Mouse (Mus musculus): ENCODE data around the gene Ttf2. TPM values are rescaled to one million over a fixed set of nuclear protein-coding genes. Genes with fewer than 3 reads are reported as not detected.

Ttf2 gene
- polyA plus RNA-seq, 1 experiment from 2014 or later: 11.7 TPM

DNA sequence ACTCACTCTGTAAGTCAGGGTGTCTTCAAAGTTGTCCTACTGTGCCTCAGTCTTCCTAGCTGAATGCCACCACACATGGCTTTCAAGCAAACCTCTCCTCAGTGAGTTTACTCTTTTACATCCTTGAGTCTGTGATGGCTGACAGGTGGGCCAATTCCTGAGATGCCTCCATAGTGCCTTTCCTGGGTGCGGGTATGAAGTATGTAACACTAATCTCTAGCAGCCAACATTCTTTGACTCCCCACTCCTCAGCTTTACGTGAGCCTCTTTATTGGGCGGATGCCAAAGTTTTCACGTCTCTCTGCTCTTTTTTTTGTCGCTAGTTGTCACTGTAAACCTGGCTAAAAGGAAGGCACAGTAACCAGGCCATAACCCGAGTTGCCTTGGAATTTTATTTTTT is 35.9 kb upstream of the Ttf2 start:
- Histone ChIP-seq H3K4me3 (no peak overlapping the region), H3K27me3 (replicated peaks) (no peaks in the 10 kb centered on the region), H3K9me3 (no peaks in the 10 kb centered on the region), H3K4me2 (no peak overlapping the region), H3K27ac (replicated peaks) (no peak overlapping the region), H3K36me3 (0 out of 2 replicates have a peak, but pooled peaks cover 2% of the 10 kb centered on the region), H3K9ac (no peak overlapping the region), H3K4me1 (peaks cover 24% of the 10 kb centered on the region)
- WGBS: 45% methylated on average over 6 of the region's 6 CpGs
- ATAC-seq (ENCODE audit: extremely low read depth, insufficient number of reproducible peaks, low FRiP score, low TSS enrichment): no peak

DNA sequence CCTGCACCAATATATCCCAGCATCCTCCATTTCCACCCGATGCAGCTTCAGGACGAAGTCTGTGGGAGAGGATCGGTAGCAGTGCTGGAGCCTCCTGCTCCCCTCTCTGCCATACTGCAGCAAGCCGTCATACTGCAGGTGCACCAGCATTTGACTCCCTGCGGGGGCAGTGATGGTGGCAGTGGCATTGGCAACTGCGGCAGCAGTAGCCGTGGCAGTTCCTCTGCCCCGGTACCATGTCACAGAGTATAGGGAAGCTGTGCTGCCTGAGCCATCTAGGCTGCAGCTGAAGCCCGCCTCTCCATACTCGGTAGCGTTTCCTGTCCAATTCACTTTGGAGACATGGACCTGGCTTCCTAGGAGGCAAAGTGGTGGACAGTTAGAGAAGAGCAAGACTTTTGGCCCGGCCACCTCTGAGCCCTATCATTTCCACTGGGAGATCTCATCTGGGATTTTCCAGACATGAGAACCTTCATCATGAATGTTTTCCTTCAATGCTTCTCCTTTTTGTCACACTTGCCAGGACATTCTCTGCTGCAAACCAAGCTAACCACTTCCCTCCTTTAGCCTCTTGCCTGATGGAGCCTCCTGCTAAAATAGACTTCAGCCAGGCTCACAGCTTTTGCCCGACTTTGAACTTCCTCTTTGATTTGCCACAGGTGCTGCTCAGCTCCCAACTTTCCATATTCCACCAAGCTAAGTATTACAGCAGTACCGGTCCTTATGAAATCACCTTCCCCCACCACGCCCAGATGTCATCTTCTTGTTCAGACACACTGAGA is 34.3 kb upstream of the Ttf2 start:
- Histone ChIP-seq H3K27me3 (replicated peaks) (no peaks in the 10 kb centered on the region), H3K36me3 (0 out of 2 replicates have a peak, but pooled peaks cover 2% of the 10 kb centered on the region), H3K9ac (no peak overlapping the region), H3K4me2 (no peak overlapping the region), H3K4me3 (no peak overlapping the region), H3K4me1 (peaks cover 30% of the 10 kb centered on the region), H3K27ac (replicated peaks) (no peak overlapping the region), H3K9me3 (no peaks in the 10 kb centered on the region)
- ATAC-seq (ENCODE audit: extremely low read depth, insufficient number of reproducible peaks, low FRiP score, low TSS enrichment): no peak
- 84% methylated on average over 15 of the region's 15 CpGs for WGBS

DNA sequence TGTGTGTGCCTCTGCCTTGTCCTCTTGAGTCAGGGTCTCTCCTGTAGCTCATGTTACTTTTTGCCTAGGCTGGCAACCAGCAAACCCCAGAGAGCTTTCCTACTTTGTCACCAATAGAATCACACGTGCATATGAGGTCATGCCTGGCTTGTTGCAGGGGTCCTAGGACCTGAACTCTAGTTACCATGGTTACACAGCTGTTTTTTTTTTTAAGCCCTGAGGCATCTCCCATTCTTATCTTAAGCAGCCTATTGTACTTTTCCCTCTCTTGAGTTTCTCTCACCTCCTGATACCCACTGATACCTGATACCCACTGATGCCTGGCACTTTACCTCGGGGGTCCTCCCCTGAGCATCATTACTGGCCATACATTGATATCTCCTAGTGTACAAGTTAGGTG is 30.3 kb upstream of the Ttf2 start:
- ATAC-seq (ENCODE audit: extremely low read depth, insufficient number of reproducible peaks, low FRiP score, low TSS enrichment): no peak
- no peak overlapping the region for H3K9ac ChIP-seq
- H3K4me1 ChIP-seq: peaks cover 27% of the 10 kb centered on the region
- no peak overlapping the region for H3K4me3 ChIP-seq
- 0 out of 2 replicates have a peak, but pooled peaks cover 2% of the 10 kb centered on the region for H3K36me3 ChIP-seq
- H3K27ac ChIP-seq (replicated peaks): no peak overlapping the region
- H3K4me2 ChIP-seq: no peak overlapping the region
- H3K27me3 ChIP-seq (replicated peaks): no peaks in the 10 kb centered on the region
- H3K9me3 ChIP-seq: no peaks in the 10 kb centered on the region
- 28% methylated on average over 2 of the region's 2 CpGs for WGBS

DNA sequence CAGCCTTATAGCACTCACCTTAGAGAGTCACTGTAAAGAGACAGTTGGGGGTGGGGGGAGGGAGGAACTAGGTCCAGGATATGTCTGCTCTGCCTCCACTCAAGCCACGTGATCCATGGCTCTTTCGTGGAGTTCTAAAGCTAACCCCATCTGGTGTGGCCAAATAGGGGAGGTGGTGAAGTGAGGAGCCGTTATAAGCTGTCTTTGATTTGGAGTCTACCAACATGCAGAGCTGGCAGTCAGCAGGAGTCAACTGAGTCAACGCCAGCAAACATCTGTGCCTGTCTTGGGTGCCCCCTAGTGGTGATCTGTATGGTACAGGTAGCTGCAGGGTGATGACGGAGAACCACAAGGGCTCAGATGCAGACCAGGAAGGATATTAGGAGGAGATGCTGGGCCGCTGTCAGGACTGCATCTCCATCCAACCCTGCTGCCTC is 29.5 kb upstream of the Ttf2 start:
- no peaks in the 10 kb centered on the region for H3K9me3 ChIP-seq
- no peaks in the 10 kb centered on the region for H3K27me3 ChIP-seq (replicated peaks)
- peaks cover 33% of the 10 kb centered on the region for H3K4me1 ChIP-seq
- no peak overlapping the region for H3K4me3 ChIP-seq
- no peak overlapping the region for H3K9ac ChIP-seq
- no peak; the same call in 1 of the 2 replicates for ATAC-seq (ENCODE audit: extremely low read depth, insufficient number of reproducible peaks, low FRiP score, low TSS enrichment)
- 14% methylated on average over 6 of the region's 6 CpGs for WGBS
- no peak overlapping the region for H3K27ac ChIP-seq (replicated peaks)
- 0 out of 2 replicates have a peak, but pooled peaks cover 2% of the 10 kb centered on the region for H3K36me3 ChIP-seq
- peak overlapping the region; percentile 15; the same call in 1 of the 2 replicates for H3K4me2 ChIP-seq

DNA sequence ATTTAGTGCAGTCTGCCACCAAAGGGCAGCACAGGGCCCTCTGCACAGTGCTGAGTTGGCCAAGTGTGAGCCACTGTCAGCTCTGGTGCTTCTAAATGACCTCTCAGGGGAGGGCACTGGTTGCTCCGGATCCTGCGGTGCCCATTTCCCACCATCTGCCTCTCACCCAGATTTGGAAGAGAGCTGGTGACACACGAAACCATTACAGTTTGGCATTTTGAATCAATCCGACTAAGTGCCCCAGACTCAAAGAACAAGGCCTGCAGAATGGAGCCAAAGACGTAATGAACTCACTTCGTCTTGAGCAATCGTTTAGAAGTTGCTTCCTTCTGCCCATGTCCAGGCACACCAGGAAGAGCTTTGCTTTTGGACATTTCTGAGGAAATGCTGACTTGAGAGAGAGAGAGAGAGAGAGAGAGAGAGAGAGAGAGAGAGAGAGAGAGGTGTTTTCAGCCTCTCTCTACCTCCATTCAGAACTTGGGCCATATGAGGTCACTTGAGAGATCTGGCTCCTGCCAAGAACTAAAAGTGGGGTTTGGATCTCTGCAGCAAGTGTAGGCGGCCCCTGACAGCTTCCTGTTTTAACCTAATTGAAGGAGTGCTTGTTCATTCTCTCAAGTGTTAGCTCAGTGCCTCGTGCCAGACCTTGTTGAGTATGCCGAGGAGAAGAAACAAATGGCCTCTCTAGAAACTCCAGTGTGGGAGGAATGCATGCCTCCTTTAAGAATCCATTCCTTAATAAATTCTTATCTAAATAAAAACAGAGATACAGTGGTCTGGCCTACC is 28.5 kb upstream of the Ttf2 start:
- WGBS: 56% methylated on average over 10 of the region's 10 CpGs
- H3K9ac ChIP-seq: no peak overlapping the region; the same call in 1 of the 2 replicates
- no peak overlapping the region for H3K4me3 ChIP-seq
- H3K9me3 ChIP-seq: no peaks in the 10 kb centered on the region
- peaks cover 41% of the 10 kb centered on the region for H3K4me1 ChIP-seq
- 0 out of 2 replicates have a peak, but pooled peaks cover 2% of the 10 kb centered on the region for H3K36me3 ChIP-seq
- no peak overlapping the region for H3K4me2 ChIP-seq
- H3K27me3 ChIP-seq (replicated peaks): no peaks in the 10 kb centered on the region
- ATAC-seq (ENCODE audit: extremely low read depth, insufficient number of reproducible peaks, low FRiP score, low TSS enrichment): no peak
- H3K27ac ChIP-seq (replicated peaks): peak overlapping the region; percentile 51

DNA sequence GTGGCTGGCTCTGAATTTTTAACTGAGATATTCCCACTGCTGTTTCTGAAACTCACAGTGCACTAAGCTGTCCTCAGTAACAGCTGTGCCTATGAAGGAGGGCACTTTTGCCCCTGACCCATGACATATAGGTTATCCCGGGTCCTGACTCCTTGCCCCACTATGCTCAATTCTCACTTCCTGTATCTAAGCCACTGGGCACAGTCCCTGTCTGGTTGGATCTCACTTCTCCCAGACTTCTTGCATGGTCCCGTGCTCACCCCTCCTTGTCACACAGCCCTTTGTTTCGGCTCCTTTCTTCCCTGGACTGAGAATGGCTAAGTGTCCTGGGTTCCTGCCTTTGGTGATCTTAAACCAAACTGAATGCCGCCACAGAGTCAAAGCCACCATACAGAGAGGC is 24.8 kb upstream of the Ttf2 start:
- no peaks in the 10 kb centered on the region for H3K27me3 ChIP-seq (replicated peaks)
- no peaks in the 10 kb centered on the region for H3K9me3 ChIP-seq
- no peak overlapping the region for H3K4me3 ChIP-seq
- no peak overlapping the region for H3K4me2 ChIP-seq
- WGBS: 87% methylated on average over 4 of the region's 4 CpGs
- H3K36me3 ChIP-seq: no peaks in the 10 kb centered on the region
- ATAC-seq (ENCODE audit: extremely low read depth, insufficient number of reproducible peaks, low FRiP score, low TSS enrichment): no peak
- no peak overlapping the region for H3K9ac ChIP-seq
- peaks cover 40% of the 10 kb centered on the region for H3K4me1 ChIP-seq
- no peak overlapping the region for H3K27ac ChIP-seq (replicated peaks)

DNA sequence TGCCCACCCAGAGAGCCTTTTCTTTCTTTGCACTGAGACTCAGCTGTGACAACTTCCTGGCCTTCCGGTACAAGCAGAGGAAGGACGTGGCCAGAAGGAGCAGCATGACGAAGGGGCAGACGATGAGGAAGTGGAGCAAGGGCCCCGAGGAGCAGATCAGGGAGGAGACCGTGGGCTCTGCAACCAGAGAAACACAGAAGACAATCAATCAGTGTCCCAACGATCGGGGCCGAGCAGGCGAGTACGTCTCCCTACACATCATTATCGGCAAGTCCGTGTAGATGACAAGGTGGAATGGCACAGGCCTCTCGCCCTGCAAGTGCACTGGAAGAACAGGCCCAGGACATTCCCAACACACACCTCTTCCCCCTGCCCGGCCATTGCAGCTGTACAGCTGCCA is 24.3 kb upstream of the Ttf2 start:
- Histone ChIP-seq H3K36me3 (no peaks in the 10 kb centered on the region), H3K27me3 (replicated peaks) (no peaks in the 10 kb centered on the region), H3K9ac (no peak overlapping the region), H3K4me2 (peak overlapping the region; percentile 18; the same call in 1 of the 2 replicates), H3K27ac (replicated peaks) (peak overlapping the region; percentile 41; the same call in 1 of the 2 replicates), H3K9me3 (no peaks in the 10 kb centered on the region), H3K4me1 (peaks cover 34% of the 10 kb centered on the region), H3K4me3 (no peak overlapping the region)
- WGBS: 35% methylated on average over 15 of the region's 15 CpGs
- ATAC-seq (ENCODE audit: extremely low read depth, insufficient number of reproducible peaks, low FRiP score, low TSS enrichment): no peak

DNA sequence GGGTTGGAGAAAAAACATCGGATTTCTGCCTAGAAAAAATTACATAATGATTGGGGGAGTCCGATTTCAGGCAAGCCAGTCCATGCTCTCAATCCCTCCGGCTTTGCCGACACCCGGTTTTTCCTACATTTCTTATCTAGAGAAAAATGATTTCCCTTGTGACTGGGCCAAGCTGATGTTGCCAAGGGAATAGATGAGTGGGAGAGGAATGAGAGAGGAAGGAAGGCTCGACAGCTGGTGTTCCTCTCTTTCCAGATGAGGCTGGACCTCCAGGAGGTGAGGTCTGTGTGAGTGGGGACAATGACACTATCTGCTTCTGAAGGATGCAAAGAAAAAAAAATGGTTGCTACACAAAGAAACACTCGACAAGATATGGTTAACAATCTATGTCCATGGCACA is 23.7 kb upstream of the Ttf2 start:
- Histone ChIP-seq H3K4me1 (peaks cover 29% of the 10 kb centered on the region), H3K4me2 (no peak overlapping the region), H3K27me3 (replicated peaks) (no peaks in the 10 kb centered on the region), H3K9ac (no peak overlapping the region), H3K36me3 (no peaks in the 10 kb centered on the region), H3K27ac (replicated peaks) (peak overlapping the region; percentile 41; the same call in 1 of the 2 replicates), H3K4me3 (no peak overlapping the region), H3K9me3 (no peaks in the 10 kb centered on the region)
- ATAC-seq (ENCODE audit: extremely low read depth, insufficient number of reproducible peaks, low FRiP score, low TSS enrichment): no peak
- whole genome bisulfite sequencing: 57% methylated on average over 7 of the region's 7 CpGs

DNA sequence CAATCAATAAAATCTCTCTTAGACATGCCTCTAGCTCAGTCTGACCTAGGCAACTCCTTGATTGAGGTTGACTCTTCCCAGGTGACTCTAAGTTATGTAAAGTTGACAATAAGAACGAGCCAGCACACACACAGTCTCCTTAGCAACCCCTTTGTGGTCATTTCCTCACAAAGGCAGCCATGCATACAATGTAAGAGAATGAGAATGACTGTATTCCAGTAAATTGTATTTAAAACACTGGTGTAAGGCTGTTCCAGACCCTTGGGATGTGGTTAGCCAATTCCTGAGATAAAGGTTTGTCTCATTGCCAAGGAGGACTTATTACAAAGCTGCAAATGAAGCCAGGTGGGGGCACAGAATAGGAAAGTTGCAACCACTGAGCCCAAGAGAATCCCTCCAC is 20.8 kb upstream of the Ttf2 start:
- Histone ChIP-seq H3K4me2 (no peak overlapping the region), H3K9me3 (no peaks in the 10 kb centered on the region), H3K27me3 (replicated peaks) (no peaks in the 10 kb centered on the region), H3K4me1 (peaks cover 23% of the 10 kb centered on the region), H3K36me3 (no peaks in the 10 kb centered on the region), H3K4me3 (no peak overlapping the region), H3K9ac (no peak overlapping the region), H3K27ac (replicated peaks) (no peak overlapping the region)
- 58% methylated on average over 1 of the region's 1 CpGs for WGBS
- no peak for ATAC-seq (ENCODE audit: extremely low read depth, insufficient number of reproducible peaks, low FRiP score, low TSS enrichment)

DNA sequence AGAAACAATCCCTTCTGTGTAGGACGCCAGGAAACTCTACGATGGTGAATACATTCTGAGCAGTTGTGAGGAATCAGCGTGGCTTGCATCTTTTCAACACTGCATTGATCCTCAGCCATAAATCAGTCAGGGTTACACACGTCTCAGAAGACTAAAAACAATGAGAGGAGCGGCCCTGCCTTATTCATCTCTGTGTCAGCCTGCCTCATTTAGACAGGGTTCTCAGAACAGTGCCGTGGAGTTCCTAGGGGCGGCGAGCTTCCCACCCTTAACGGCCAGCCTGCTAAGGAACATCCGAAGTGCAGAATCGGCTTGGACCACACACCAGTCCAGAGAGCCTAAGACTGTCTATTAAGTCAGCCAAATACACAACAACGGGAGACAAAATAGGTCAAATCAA is 20.0 kb upstream of the Ttf2 start:
- Histone ChIP-seq H3K4me3 (no peak overlapping the region), H3K4me1 (peaks cover 30% of the 10 kb centered on the region), H3K9me3 (no peaks in the 10 kb centered on the region), H3K36me3 (no peaks in the 10 kb centered on the region), H3K4me2 (no peak overlapping the region), H3K27me3 (replicated peaks) (no peaks in the 10 kb centered on the region), H3K9ac (no peak overlapping the region), H3K27ac (replicated peaks) (no peak overlapping the region)
- no peak for ATAC-seq (ENCODE audit: extremely low read depth, insufficient number of reproducible peaks, low FRiP score, low TSS enrichment)
- 65% methylated on average over 12 of the region's 12 CpGs for WGBS

DNA sequence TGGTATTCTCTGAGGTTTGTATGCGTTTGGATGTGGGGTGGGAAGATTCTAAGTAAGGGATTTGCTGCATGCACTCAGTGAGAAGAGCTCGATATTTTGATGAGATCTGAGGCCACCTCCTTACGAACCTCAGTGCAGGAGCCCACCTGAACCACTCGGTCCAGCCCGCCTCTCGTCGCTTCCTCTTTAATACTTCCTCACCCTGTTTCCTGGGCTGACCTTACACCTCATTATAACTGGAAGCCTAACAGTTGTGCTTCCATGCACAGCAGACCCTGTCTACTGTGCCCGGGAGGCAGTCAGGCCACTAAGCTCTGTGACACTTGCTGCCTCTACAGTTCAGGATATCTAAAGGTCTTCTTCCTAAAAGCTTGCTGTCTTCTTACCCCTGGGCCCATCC is 9.8 kb upstream of the Ttf2 start:
- no peaks in the 10 kb centered on the region for H3K9me3 ChIP-seq
- no peaks in the 10 kb centered on the region for H3K4me1 ChIP-seq
- H3K27ac ChIP-seq (replicated peaks): no peak overlapping the region
- H3K36me3 ChIP-seq: no peaks in the 10 kb centered on the region
- H3K4me3 ChIP-seq: no peak overlapping the region
- no peak overlapping the region for H3K4me2 ChIP-seq
- no peak overlapping the region for H3K9ac ChIP-seq
- 0 out of 2 replicates have a peak, but pooled peaks cover 13% of the 10 kb centered on the region for H3K27me3 ChIP-seq (replicated peaks)
- no peak for ATAC-seq (ENCODE audit: extremely low read depth, insufficient number of reproducible peaks, low FRiP score, low TSS enrichment)
- 77% methylated on average over 8 of the region's 8 CpGs for WGBS
